Mouse (Mus musculus) midbrain, embryonic 14.5 days (tissue): ENCODE data around the gene Tanc1. TPM values are rescaled to one million over a fixed set of nuclear protein-coding genes. Genes with fewer than 3 reads are reported as not detected.
A peak's percentile ranks its signal among the peaks of the same experiment; 100 is the strongest.

Experiments used
- ATAC-seq: fragments of 200-750 bp; cut with Nextera tagmentation; 2 replicates; pipeline ENCODE4 v1.8.0; 2017; ENCODE audit warnings: moderate number of reproducible peaks, moderate library complexity; ENCODE audit not compliant: low FRiP score, low TSS enrichment
- DNase-seq: peaks from one replicate; pipeline ENCODE4 v3.0.0-alpha.2; 2015
- H3K27ac ChIP-seq: fragments of 300-500 bp; sonication (generic); replicated peaks from 2 replicates; pipeline ENCODE4 v1.5.1; 2014; ENCODE audit warnings: mild to moderate bottlenecking, low read depth, low read length, moderate library complexity
- H3K27me3 ChIP-seq: fragments of 300-500 bp; sonication (generic); 2 replicates; pipeline ENCODE4 v1.6.1; 2014; ENCODE audit warnings: low read length, control low read depth, mixed read lengths; ENCODE audit not compliant: control insufficient read depth, insufficient read depth
- H3K36me3 ChIP-seq: fragments of 300-500 bp; sonication (generic); 2 replicates; pipeline ENCODE4 v1.6.1; 2014; ENCODE audit warnings: low read length, control low read depth; ENCODE audit not compliant: control insufficient read depth, insufficient read depth
- H3K4me1 ChIP-seq: fragments of 300-500 bp; sonication (generic); 2 replicates; pipeline ENCODE4 v1.6.1; 2014; ENCODE audit warnings: mild to moderate bottlenecking, antibody characterized with exemption, low read length, control low read depth; ENCODE audit not compliant: control insufficient read depth, insufficient read depth
- H3K4me2 ChIP-seq: fragments of 300-500 bp; sonication (generic); 2 replicates; pipeline ENCODE4 v1.6.1; 2014; ENCODE audit warnings: mild to moderate bottlenecking, low read length, moderate library complexity
- H3K4me3 ChIP-seq: fragments of 300-500 bp; sonication (generic); replicated peaks from 2 replicates; pipeline ENCODE4 v1.5.1; 2014; ENCODE audit warnings: low read depth, low read length
- H3K9ac ChIP-seq: fragments of 300-500 bp; sonication (generic); replicated peaks from 2 replicates; pipeline ENCODE4 v1.6.1; 2014; ENCODE audit warnings: mild to moderate bottlenecking, low read length, moderate library complexity
- H3K9me3 ChIP-seq: fragments of 300-500 bp; sonication (generic); 2 replicates; pipeline ENCODE4 v1.6.1; 2016; ENCODE audit warnings: low read length, control low read depth, mixed read lengths; ENCODE audit not compliant: control insufficient read depth
- WGBS: fragments of 180-500 bp; shearing (Covaris S2); extraction: QIAGEN DNeasy Blood & Tissue Kit; methylation state at CpG from one replicate; pipeline ENCODE4 v1.1.7; 2014; 5-methylcytosine and 5-hydroxymethylcytosine counted together
- polyA plus RNA-seq: library from polyadenylated mRNA; unstranded; fragments of >200 nt; fragmentation: Nextera tagmentation; extraction: Ambion mirVana; gene quantifications from 2 replicates; pipeline ENCODE4 v1.2.1, GENCODE M21; 2014

Gene Tanc1
- polyA plus RNA-seq, 1 experiment from 2014 or later = 5.5 TPM

GRCm38 (mm10) chr2:59793337-59793736 lies 181.5 kb downstream of the Tanc1 start:
- no peak overlapping the region for H3K4me3 ChIP-seq
- H3K9ac ChIP-seq = no peak overlapping the region
- 85% methylated on average over 9 of the region's 9 CpGs for WGBS
- ATAC-seq (no peak), DNase-seq (no peak)
- no peaks in the 10 kb centered on the region for H3K27me3 ChIP-seq
- no peaks in the 10 kb centered on the region for H3K9me3 ChIP-seq
- H3K4me1 ChIP-seq = peaks cover 4% of the 10 kb centered on the region; the same call in 1 of the 2 replicates
- H3K27ac ChIP-seq = no peak overlapping the region
- no peak overlapping the region for H3K4me2 ChIP-seq
- H3K36me3 ChIP-seq = no peaks in the 10 kb centered on the region

- no peak overlapping the region for H3K9ac ChIP-seq
- no peak overlapping the region for H3K27ac ChIP-seq
- H3K36me3 ChIP-seq = no peaks in the 10 kb centered on the region
- DNase-seq = no peak
- no peak overlapping the region for H3K4me3 ChIP-seq
- no peak overlapping the region for H3K4me2 ChIP-seq
- 89% methylated on average over 6 of the region's 6 CpGs for WGBS
- no peaks in the 10 kb centered on the region for H3K9me3 ChIP-seq
- H3K4me1 ChIP-seq = peaks cover 7% of the 10 kb centered on the region
- no peak for ATAC-seq
- no peaks in the 10 kb centered on the region for H3K27me3 ChIP-seq
Observed at GRCm38 (mm10) chr2:59794838-59795237, 183.0 kb downstream of the Tanc1 start.

- Histone ChIP-seq H3K27me3 (no peaks in the 10 kb centered on the region), H3K9me3 (no peaks in the 10 kb centered on the region), H3K36me3 (no peaks in the 10 kb centered on the region), H3K9ac (no peak overlapping the region), H3K4me3 (no peak overlapping the region), H3K27ac (no peak overlapping the region), H3K4me2 (no peak overlapping the region), H3K4me1 (peaks cover 7% of the 10 kb centered on the region)
- peak; percentile 49 for DNase-seq
- ATAC-seq = peak; percentile 34; the same call in 1 of the 2 replicates
- WGBS = 35% methylated on average over 16 of the region's 16 CpGs
Observed at GRCm38 (mm10) chr2:59798934-59799532, 187.2 kb downstream of the Tanc1 start.

- H3K9ac ChIP-seq = no peak overlapping the region
- DNase-seq (no peak), ATAC-seq (no peak)
- no peaks in the 10 kb centered on the region for H3K27me3 ChIP-seq
- no peaks in the 10 kb centered on the region for H3K9me3 ChIP-seq
- H3K27ac ChIP-seq = no peak overlapping the region
- WGBS = 62% methylated on average over 14 of the region's 14 CpGs
- H3K36me3 ChIP-seq = no peaks in the 10 kb centered on the region
- peaks cover 7% of the 10 kb centered on the region for H3K4me1 ChIP-seq
- no peak overlapping the region for H3K4me2 ChIP-seq
- no peak overlapping the region for H3K4me3 ChIP-seq
Observed at GRCm38 (mm10) chr2:59799572-59799971, 187.7 kb downstream of the Tanc1 start.

- WGBS = 95% methylated on average over 18 of the region's 18 CpGs
Observed at GRCm38 (mm10) chr2:59800481-59801266, 188.8 kb downstream of the Tanc1 start.

GRCm38 (mm10) chr2:59802722-59803387 lies 191.0 kb downstream of the Tanc1 start:
- 94% methylated on average over 8 of the region's 8 CpGs for WGBS

More at GRCm38 (mm10) chr2:59800481-59801266, 188.8 kb downstream of the Tanc1 start:
- Histone ChIP-seq H3K9ac (no peak overlapping the region), H3K27me3 (no peaks in the 10 kb centered on the region), H3K27ac (no peak overlapping the region), H3K4me3 (no peak overlapping the region), H3K4me2 (no peak overlapping the region), H3K4me1 (peaks cover 9% of the 10 kb centered on the region), H3K36me3 (no peaks in the 10 kb centered on the region), H3K9me3 (no peaks in the 10 kb centered on the region)
- ATAC-seq = no peak
- no peak for DNase-seq

GRCm38 (mm10) chr2:59805595-59805994 lies 193.8 kb downstream of the Tanc1 start:
- H3K36me3 ChIP-seq = no peaks in the 10 kb centered on the region
- no peaks in the 10 kb centered on the region for H3K9me3 ChIP-seq
- H3K27me3 ChIP-seq = no peaks in the 10 kb centered on the region
- WGBS = 12% methylated on average over 2 of the region's 2 CpGs
- H3K4me1 ChIP-seq = 0 out of 2 replicates have a peak, but pooled peaks cover 3% of the 10 kb centered on the region
- no peak overlapping the region for H3K9ac ChIP-seq
- H3K4me3 ChIP-seq = no peak overlapping the region
- DNase-seq (no peak), ATAC-seq (no peak)
- no peak overlapping the region for H3K4me2 ChIP-seq
- H3K27ac ChIP-seq = no peak overlapping the region

More at GRCm38 (mm10) chr2:59802722-59803387, 191.0 kb downstream of the Tanc1 start:
- ATAC-seq (no peak), DNase-seq (no peak)
- Histone ChIP-seq H3K4me2 (no peak overlapping the region), H3K36me3 (no peaks in the 10 kb centered on the region), H3K9me3 (no peaks in the 10 kb centered on the region), H3K4me1 (peaks cover 10% of the 10 kb centered on the region), H3K9ac (no peak overlapping the region), H3K27me3 (no peaks in the 10 kb centered on the region), H3K27ac (no peak overlapping the region), H3K4me3 (no peak overlapping the region)

- WGBS = 11% methylated on average over 6 of the region's 6 CpGs
- Histone ChIP-seq H3K9me3 (no peaks in the 10 kb centered on the region), H3K27ac (no peak overlapping the region), H3K4me1 (0 out of 2 replicates have a peak, but pooled peaks cover 3% of the 10 kb centered on the region), H3K36me3 (no peaks in the 10 kb centered on the region), H3K9ac (no peak overlapping the region), H3K4me2 (no peak overlapping the region), H3K4me3 (no peak overlapping the region), H3K27me3 (no peaks in the 10 kb centered on the region)
- no peak for DNase-seq
- ATAC-seq = no peak
Observed at GRCm38 (mm10) chr2:59806038-59806437, 194.2 kb downstream of the Tanc1 start.
